Mouse (Mus musculus) neural tube, embryonic 11.5 days (tissue): Measurements from ENCODE around the gene Grb7. TPM values are rescaled to one million over a fixed set of nuclear protein-coding genes. Genes with fewer than 3 reads are reported as not detected.

Experiments used
- ATAC-seq: fragments of 200-750 bp; cut with Nextera tagmentation; 2 replicates; pipeline ENCODE4 v1.8.0; 2017; ENCODE audit warnings: moderate number of reproducible peaks, mild to moderate bottlenecking, moderate TSS enrichment, moderate library complexity; ENCODE audit not compliant: insufficient read depth, low FRiP score, low TSS enrichment
- DNase-seq: peaks from one replicate; pipeline ENCODE4 v3.0.0-alpha.2; 2015; ENCODE audit warnings: low spot score
- H3K27ac ChIP-seq: fragments of 300-500 bp; sonication (generic); 2 replicates; pipeline ENCODE4 v1.5.1; 2014; ENCODE audit warnings: low read depth, mild to moderate bottlenecking, low read length
- H3K27me3 ChIP-seq: fragments of 300-500 bp; sonication (generic); 2 replicates; pipeline ENCODE4 v1.6.1; 2014; ENCODE audit warnings: mild to moderate bottlenecking, low read length, mixed read lengths; ENCODE audit not compliant: control insufficient read depth, insufficient read depth
- H3K36me3 ChIP-seq: fragments of 300-500 bp; sonication (generic); 2 replicates; pipeline ENCODE4 v1.6.1; 2014; ENCODE audit warnings: mild to moderate bottlenecking, low read length, moderate library complexity, mixed read lengths; ENCODE audit not compliant: control insufficient read depth, insufficient read depth
- H3K4me1 ChIP-seq: fragments of 300-500 bp; sonication (generic); 2 replicates; pipeline ENCODE4 v1.6.1; 2014; ENCODE audit warnings: low read length, mixed read lengths; ENCODE audit not compliant: control insufficient read depth, insufficient read depth
- H3K4me2 ChIP-seq: fragments of 300-500 bp; sonication (generic); 2 replicates; pipeline ENCODE4 v1.6.1; 2014; ENCODE audit warnings: low read depth, mild to moderate bottlenecking, moderate library complexity
- H3K4me3 ChIP-seq: fragments of 300-500 bp; sonication (generic); 2 replicates; pipeline ENCODE4 v1.5.1; 2014; ENCODE audit warnings: low read depth, low read length
- H3K9ac ChIP-seq: fragments of 300-500 bp; sonication (generic); 2 replicates; pipeline ENCODE4 v1.6.1; 2014; ENCODE audit warnings: mild to moderate bottlenecking, low read length
- H3K9me3 ChIP-seq: fragments of 300-500 bp; sonication (generic); 2 replicates; pipeline ENCODE4 v1.6.1; 2016; ENCODE audit warnings: low read length; ENCODE audit not compliant: control insufficient read depth
- WGBS: fragments of 180-500 bp; shearing (Covaris S2); extraction: QIAGEN DNeasy Blood & Tissue Kit; methylation state at CpG from one replicate; pipeline ENCODE4 v1.1.7; 2014; 5-methylcytosine and 5-hydroxymethylcytosine counted together
- polyA plus RNA-seq: library from polyadenylated mRNA; unstranded; fragments of >200 nt; fragmentation: Nextera tagmentation; extraction: Ambion mirVana; gene quantifications from 2 replicates; pipeline ENCODE4 v1.2.1, GENCODE M21; 2014

Gene Grb7
- polyA plus RNA-seq = 1.4 and 1.9 TPM in 2 replicates

DNA sequence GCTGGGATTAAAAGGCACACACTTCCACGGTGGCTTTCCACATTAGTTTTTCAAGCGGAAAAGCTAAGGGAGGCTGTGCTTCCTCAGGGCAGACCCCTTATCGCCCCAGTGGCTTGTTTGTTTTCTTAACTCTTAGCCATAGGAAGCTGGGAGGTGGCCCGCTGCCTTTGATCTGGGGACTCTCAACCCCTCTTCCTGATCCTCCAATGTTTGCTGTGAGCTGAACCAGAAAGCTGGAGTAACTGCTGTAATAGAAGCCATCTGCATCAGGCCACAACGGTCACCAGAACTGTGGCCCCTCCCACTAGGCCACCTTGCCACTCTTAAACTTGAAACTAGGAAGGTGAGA lies at the start of gene Grb7:
TSS of gene Grb7 (plus strand) at position 182 of the 349 bp plus-strand sequence.
- Histone ChIP-seq H3K4me1 (0 out of 2 replicates have a peak, but pooled peaks cover 2% of the 10 kb centered on the region), H3K27me3 (peaks cover 4% of the 10 kb centered on the region), H3K4me3 (no peak within 1 kb of the TSS), H3K9ac (no peak within 1 kb of the TSS), H3K4me2 (no peak within 1 kb of the TSS), H3K9me3 (no peaks in the 10 kb centered on the region), H3K36me3 (no peaks in the 10 kb centered on the region), H3K27ac (no peak within 1 kb of the TSS)
- DNase-seq = no peak
- ATAC-seq = no peak
- WGBS = 10% methylated on average over 5 of the region's 5 CpGs

DNA sequence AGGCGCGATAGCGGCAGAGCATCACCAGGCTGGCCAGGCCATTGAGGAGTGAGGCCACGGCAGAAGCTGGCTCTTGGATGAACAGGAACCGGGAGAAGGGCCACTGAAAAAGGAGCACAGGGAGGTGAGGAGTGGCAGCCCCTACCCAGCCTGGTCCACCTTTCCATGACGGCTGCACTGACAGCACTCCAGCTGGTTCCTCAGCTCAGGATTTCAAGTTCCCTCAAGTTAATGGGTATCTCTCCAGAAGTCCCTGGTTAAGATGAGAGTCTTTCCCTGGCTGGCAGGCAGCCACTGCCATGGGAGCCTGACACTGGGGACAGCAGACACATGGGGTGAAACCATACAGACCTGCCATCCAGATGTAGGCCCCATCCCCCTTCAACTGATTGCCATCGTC lies 48.2 kb upstream of the Grb7 start:
- WGBS = 88% methylated on average over 7 of the region's 7 CpGs
- Histone ChIP-seq H3K27me3 (0 out of 2 replicates have a peak, but pooled peaks cover 2% of the 10 kb centered on the region), H3K4me2 (no peak overlapping the region), H3K36me3 (no peaks in the 10 kb centered on the region), H3K9ac (no peak overlapping the region), H3K27ac (no peak overlapping the region), H3K9me3 (no peaks in the 10 kb centered on the region), H3K4me3 (no peak overlapping the region), H3K4me1 (peaks cover 4% of the 10 kb centered on the region; the same call in 1 of the 2 replicates)
- DNase-seq = no peak
- ATAC-seq = no peak

DNA sequence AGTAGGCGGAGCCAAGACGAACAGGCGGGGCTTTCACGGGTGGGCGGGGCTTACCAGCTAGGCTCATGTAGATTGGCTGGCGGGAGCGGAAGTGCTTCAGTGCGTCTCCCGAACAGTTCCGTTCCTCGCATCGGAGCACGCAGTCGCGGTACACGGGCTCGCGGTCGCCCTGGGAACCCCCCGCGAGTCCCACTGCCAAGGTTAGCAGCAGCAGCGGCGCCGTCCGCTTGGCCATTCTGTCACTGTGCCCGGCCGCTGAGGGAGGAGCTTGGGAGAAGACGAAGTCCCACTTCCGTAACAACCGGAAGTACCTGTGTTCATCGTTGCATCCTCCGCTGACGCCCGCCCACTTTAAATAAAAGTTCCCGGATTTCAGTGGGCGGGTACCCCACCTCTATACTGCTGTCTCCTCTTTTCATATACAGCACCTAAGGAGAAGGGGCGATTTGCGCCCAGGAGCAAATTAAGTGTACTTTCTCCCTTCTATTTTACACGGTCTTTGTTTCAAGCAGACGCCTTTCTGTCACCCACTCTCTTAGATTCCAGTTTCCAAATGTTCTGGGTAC lies 46.0 kb upstream of the Grb7 start, which contains the start of gene Pgap3:
TSS of gene Pgap3 (minus strand) at position 330 of the 566 bp plus-strand sequence.
- under 1% methylated on average over 40 of the region's 40 CpGs for WGBS
- peak within 1 kb of the TSS; percentile 65 for H3K4me3 ChIP-seq

DNA sequence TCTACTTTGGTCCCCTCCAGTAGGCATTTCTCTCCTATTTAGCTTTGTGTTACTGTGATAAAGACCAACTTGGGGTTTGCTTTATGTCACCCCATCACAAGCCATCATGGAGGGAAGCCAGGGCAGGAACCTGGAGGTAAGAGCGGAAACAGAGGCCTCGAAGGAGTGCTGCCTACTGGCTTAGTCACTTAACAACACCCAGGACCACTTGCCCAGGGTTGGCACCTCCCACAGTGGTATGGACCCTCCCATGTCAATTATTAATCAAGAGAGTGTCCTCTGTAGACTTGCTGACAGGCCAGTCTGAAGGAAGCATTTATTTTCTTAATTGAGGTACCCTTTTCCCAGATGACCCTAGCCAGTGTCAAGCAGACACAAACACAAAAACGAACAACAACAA lies 45.4 kb upstream of the Grb7 start:
- H3K27ac ChIP-seq = no peak overlapping the region; the same call in 1 of the 2 replicates
- H3K4me1 ChIP-seq = peaks cover 4% of the 10 kb centered on the region; the same call in 1 of the 2 replicates
- H3K4me3 ChIP-seq = peak overlapping the region; percentile 65
- no peaks in the 10 kb centered on the region for H3K36me3 ChIP-seq
- no peaks in the 10 kb centered on the region for H3K9me3 ChIP-seq
- no peaks in the 10 kb centered on the region for H3K27me3 ChIP-seq
- WGBS = 69% methylated on average over 3 of the region's 3 CpGs
- no peak for DNase-seq
- H3K4me2 ChIP-seq = peak overlapping the region; percentile 79
- peak overlapping the region; percentile 73 for H3K9ac ChIP-seq
- ATAC-seq = no peak

More for the DNA sequence above, 46.0 kb upstream of the Grb7 start, which contains the start of gene Pgap3:
- H3K4me2 ChIP-seq = peak within 1 kb of the TSS; percentile 79
- no peaks in the 10 kb centered on the region for H3K9me3 ChIP-seq
- peaks cover 4% of the 10 kb centered on the region; the same call in 1 of the 2 replicates for H3K4me1 ChIP-seq
- H3K27ac ChIP-seq = peak within 1 kb of the TSS; percentile 92
- DNase-seq (peak; percentile 92), ATAC-seq (peak; percentile 89)
- no peaks in the 10 kb centered on the region for H3K36me3 ChIP-seq
- peak within 1 kb of the TSS; percentile 73 for H3K9ac ChIP-seq
- no peaks in the 10 kb centered on the region for H3K27me3 ChIP-seq

DNA sequence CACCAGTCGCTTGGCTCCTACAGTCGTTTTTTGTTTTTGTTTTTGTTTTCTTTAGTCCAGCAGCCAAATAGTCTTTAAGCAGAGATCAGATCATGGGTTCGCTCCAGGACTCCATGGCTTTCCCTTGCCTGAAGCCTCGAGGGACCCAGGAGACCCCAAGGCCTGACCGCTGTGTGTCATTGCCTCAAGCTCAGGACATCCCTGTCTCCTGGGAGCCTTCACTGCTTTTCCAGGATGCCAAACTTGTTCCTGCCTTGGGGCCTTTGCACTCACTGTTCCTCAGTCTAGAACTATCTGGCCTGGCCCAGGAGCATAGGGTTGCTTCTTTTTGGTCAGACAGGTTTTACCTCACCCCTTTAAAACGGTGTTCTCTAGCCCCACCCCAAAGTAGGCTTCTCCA lies 39.6 kb upstream of the Grb7 start:
- H3K4me2 ChIP-seq = no peak overlapping the region
- no peaks in the 10 kb centered on the region for H3K36me3 ChIP-seq
- H3K4me3 ChIP-seq = no peak overlapping the region
- H3K27me3 ChIP-seq = peaks cover 5% of the 10 kb centered on the region; the same call in 1 of the 2 replicates
- no peak for ATAC-seq
- WGBS = 74% methylated on average over 6 of the region's 6 CpGs
- no peak for DNase-seq
- 0 out of 2 replicates have a peak, but pooled peaks cover 3% of the 10 kb centered on the region for H3K4me1 ChIP-seq
- H3K9me3 ChIP-seq = no peaks in the 10 kb centered on the region
- H3K27ac ChIP-seq = no peak overlapping the region
- no peak overlapping the region for H3K9ac ChIP-seq

DNA sequence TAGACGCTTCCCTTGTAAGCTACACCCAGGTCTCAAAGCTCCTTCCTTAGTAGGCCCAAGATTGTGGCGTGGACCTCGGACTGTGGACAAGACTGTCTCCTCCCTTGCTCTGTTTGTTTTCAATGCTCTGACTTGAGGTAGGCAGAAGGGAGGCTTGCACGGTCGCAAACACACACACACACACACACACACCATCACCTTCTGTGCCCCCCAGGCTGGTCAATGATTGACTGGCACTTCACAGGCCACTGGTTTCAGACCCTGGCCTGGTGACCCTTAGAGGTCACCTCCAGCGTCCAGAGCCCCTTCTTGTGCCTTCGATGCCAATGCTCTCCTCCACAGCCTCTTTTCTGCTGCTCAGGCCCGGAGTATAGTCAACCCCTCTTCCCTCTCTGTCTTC lies 37.3 kb upstream of the Grb7 start:
- no peak for ATAC-seq
- WGBS = 59% methylated on average over 8 of the region's 8 CpGs
- H3K27me3 ChIP-seq = peaks cover 6% of the 10 kb centered on the region; the same call in 1 of the 2 replicates
- no peaks in the 10 kb centered on the region for H3K9me3 ChIP-seq
- 0 out of 2 replicates have a peak overlapping the region, but pooled peaks have one; percentile 8 for H3K27ac ChIP-seq
- no peak overlapping the region for H3K4me3 ChIP-seq
- no peak for DNase-seq
- peaks cover 9% of the 10 kb centered on the region for H3K4me1 ChIP-seq
- peak overlapping the region; percentile 19; the same call in 1 of the 2 replicates for H3K4me2 ChIP-seq
- H3K9ac ChIP-seq = peak overlapping the region; percentile 7; the same call in 1 of the 2 replicates
- H3K36me3 ChIP-seq = no peaks in the 10 kb centered on the region

DNA sequence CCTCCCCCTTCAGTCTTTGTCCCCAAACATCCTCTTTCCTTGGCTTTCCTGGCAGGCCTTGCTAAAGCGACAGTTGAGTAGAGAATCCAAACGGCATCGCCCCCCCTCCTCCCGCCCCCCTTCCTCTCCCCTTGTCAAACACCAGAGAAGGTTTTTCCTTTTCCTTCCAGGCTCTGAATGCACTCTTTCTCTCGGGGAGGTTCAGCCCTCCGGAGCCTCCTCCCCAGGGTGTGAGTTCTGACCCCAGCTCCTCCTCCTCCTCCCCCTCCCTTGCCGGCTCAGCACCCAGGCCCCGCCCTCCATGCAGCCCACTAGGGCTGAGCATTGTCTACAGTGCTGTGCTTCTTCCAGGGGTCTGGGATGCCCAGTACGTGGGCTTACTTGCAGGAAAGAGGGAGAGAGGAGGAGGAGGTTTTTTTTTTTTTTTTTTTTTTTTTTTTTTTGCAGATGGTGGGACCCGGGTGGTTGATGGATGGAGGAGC lies 36.8 kb upstream of the Grb7 start:
- Histone ChIP-seq H3K9ac (no peak overlapping the region; the same call in 1 of the 2 replicates), H3K9me3 (no peaks in the 10 kb centered on the region), H3K27me3 (peaks cover 6% of the 10 kb centered on the region; the same call in 1 of the 2 replicates), H3K4me3 (no peak overlapping the region), H3K27ac (no peak overlapping the region), H3K4me2 (peak overlapping the region; percentile 19; the same call in 1 of the 2 replicates), H3K36me3 (no peaks in the 10 kb centered on the region), H3K4me1 (peaks cover 14% of the 10 kb centered on the region)
- no peak for ATAC-seq
- WGBS = 2% methylated on average over 10 of the region's 10 CpGs
- peak; percentile 65 for DNase-seq

DNA sequence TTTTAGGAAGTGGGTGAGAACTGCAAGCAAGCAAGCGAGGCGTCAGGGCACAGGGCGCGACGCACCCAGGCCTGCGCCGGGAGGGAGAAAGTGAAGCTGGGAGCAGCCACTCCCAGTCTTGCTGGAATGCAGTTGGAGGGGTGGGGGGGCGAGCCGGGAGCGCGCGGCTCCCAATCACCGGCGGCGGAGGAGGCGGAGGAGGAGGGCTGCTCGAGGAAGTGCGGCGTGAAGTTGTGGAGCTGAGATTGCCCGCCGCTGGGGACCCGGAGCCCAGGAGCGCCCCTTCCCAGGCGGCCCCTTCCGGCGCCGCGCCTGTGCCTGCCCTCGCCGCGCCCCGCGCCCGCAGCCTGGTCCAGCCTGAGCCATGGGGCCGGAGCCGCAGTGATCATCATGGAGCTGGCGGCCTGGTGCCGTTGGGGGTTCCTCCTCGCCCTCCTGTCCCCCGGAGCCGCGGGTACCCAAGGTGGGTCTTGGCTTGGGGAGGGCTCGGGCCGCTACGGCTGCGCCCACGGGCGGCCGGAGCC lies 33.9 kb upstream of the Grb7 start, which contains the start of gene Erbb2:
TSS of gene Erbb2 (plus strand) at position 198 of the 524 bp plus-strand sequence.
- H3K9me3 ChIP-seq = no peaks in the 10 kb centered on the region
- H3K27ac ChIP-seq = peak within 1 kb of the TSS; percentile 70
- DNase-seq (peak; percentile 83), ATAC-seq (peak; percentile 69)
- peak within 1 kb of the TSS; percentile 82 for H3K4me3 ChIP-seq
- H3K4me2 ChIP-seq = peak within 1 kb of the TSS; percentile 93
- H3K27me3 ChIP-seq = peaks cover 6% of the 10 kb centered on the region; the same call in 1 of the 2 replicates
- H3K9ac ChIP-seq = peak within 1 kb of the TSS; percentile 83
- WGBS = under 1% methylated on average over 49 of the region's 49 CpGs
- H3K36me3 ChIP-seq = no peaks in the 10 kb centered on the region
- peaks cover 16% of the 10 kb centered on the region for H3K4me1 ChIP-seq
